Mouse (Mus musculus): Measurements from ENCODE around the gene Gpalpp1.

The Gpalpp1 gene

DNA sequence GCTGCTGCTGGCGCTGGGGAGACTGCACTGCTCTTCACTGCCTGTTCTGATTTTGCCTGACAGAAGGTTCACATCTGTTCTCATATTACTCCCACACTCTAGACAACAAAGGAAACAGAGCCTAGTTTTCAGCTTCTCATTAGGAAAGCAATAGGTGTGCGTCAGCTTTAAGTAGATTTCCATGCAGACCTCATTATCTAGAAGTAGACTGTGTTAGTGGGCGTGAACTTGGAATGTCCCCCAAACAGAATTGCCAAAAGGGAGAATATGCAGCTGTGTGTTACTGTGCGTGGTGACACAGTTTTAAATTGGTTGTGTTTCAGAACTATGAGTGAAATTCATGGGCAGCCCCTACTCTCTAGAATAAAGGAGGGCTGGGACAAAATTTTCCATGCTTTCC lies 9.9 kb upstream of the Gpalpp1 start:
- in situ Hi-C loops (cut with MboI; ENCODE audit: unreplicated experiment in 2 of 2), result loop anchor here (10.0 to 25.0 kb wide), 3 partner anchors 354 to 1383 kb away; partner anchors contain the start of genes Esd (in 1 of the 2) and Zc3h13 (in 1 of the 2)

DNA sequence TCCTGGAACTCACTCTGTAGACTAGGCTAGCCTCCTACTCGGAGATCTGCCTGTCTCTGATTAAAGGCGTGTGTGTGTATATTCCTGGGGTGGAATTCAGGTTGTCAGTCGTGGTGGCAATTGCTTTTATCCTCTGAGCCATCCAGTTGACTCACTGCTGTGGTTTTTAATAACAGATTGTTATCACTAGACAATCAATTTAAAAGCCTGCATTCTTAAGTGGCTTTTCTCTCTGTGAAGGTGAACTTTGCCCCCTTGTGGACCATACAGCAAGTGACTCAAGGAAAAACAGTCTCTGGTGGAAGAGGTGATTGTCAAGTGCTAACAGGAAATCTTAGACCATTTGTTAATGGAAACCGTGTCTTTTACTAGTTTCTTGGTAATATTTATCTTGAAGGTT lies 8.4 kb upstream of the Gpalpp1 start:
- in situ Hi-C loops (cut with MboI; ENCODE audit: unreplicated experiment in 2 of 2), result loop anchor here in 1 of 2 experiments (25.0 kb wide), 2 partner anchors 832 to 1382 kb away; partner anchors contain the start of genes Esd and Zc3h13

DNA sequence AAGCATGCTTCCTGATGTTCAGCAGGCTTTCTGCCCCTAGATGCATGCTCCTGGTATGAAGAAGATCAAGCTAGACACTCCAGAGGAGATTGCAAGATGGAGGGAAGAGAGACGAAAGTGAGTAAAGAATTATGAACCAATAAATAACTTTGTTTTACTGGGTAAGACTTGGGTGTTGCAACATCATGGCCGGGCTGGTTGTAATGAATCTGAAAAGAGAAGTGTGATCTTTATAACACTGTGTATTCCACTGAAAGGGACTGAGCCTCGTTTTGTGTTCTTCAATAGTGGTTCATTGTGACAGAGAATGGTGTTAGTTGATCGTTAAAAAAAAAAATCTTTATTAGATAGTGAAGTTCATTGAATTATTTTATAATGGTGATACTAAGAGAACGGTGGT lies 5.2 kb upstream of the Gpalpp1 start:
- in situ Hi-C loops (cut with MboI; ENCODE audit: unreplicated experiment in 2 of 2), result loop anchor here in 1 of 2 experiments (25.0 kb wide), 2 partner anchors 828 to 1378 kb away; partner anchors contain the start of genes Esd and Zc3h13

DNA sequence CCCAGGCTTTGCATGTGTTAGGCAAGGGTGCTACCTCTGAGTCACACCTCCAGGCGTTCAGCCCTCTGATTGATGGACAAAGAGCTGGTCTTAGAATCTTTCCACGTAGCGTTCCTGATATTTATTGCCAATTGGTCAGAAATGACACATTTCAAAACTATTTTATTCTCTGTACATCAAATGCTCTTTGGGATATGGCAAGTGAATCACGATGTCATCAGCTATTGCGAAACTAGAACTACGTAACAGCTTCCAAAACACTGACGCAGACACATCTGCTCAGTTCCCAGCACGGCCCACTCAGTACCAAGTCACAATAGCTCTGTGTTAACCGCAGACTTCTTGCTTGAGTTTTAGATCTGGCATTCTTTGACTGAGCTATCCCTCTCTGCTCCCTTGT lies 11.0 kb downstream of the Gpalpp1 start:
- in situ Hi-C loops (cut with MboI; ENCODE audit: unreplicated experiment in 2 of 2), result loop anchor here in 1 of 2 experiments (25.0 kb wide), 1 partner anchor 762 kb away; no protein-coding TSS in a partner anchor

DNA sequence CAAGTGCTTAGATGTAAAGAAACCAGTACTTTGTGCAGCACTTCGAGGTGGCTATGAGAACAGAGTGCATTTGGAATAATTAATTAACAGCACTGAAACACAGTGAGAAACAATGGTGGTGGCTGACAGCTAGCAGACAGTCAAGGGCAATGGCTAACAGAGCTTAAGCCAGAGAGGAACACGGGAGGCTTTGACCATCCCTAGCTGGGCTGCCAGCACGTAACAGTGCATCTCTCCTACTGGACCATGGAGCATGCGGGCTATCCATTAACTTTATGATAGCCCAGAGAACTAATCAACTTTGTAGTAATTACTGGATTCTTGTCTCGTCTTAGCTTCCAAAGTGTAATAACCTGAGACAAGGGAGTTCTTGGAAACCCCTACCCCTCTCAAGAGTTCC lies 12.7 kb downstream of the Gpalpp1 start:
- in situ Hi-C loops (cut with MboI; ENCODE audit: unreplicated experiment in 2 of 2), result loop anchor here in 1 of 2 experiments (25.0 kb wide), 1 partner anchor 761 kb away; no protein-coding TSS in a partner anchor

DNA sequence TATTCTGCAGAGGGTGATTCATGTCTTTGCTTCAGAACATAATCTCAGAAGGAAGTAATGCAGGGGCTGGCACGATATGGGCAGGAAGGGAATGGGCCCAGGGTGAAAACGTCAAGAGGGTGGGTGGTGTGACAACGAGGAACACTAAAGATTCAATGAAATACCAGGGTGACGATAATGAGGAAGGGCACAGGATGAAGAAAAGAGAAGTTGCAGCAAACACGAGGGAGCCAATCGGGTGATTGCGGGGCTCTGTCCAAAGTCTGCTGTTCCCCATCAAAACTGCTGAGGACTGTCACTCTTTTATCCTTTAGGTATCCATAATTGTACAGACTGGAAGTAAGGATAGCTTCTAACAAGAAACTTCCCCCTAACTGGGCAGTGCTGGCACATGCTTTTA lies 13.3 kb downstream of the Gpalpp1 start:
- in situ Hi-C loops (cut with MboI; ENCODE audit: unreplicated experiment in 2 of 2), result loop anchor here in 1 of 2 experiments (25.0 kb wide), 1 partner anchor 760 kb away; no protein-coding TSS in a partner anchor

DNA sequence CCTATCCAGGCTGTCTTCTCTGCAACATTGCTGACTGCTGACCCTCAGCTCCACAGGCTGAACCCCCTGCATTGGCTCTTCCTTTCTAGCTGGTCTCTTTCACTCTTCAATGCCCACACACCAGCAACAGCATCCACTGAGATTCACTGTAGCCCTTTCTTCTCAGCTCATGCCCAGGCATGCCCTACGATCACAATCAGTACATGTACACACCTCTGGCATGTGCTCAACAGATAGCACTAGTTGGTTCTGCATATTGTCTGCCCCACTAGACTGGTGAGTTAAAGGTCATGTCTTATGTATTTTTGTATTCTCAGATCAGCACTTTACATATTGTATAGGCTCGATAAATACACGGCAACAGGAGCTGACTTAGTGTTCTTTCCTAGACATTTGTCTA lies 26.4 kb downstream of the Gpalpp1 start:
- in situ Hi-C loops (cut with MboI; ENCODE audit: unreplicated experiment in 2 of 2), result loop anchor here in 1 of 2 experiments (25.0 kb wide), 1 partner anchor 747 kb away; no protein-coding TSS in a partner anchor

DNA sequence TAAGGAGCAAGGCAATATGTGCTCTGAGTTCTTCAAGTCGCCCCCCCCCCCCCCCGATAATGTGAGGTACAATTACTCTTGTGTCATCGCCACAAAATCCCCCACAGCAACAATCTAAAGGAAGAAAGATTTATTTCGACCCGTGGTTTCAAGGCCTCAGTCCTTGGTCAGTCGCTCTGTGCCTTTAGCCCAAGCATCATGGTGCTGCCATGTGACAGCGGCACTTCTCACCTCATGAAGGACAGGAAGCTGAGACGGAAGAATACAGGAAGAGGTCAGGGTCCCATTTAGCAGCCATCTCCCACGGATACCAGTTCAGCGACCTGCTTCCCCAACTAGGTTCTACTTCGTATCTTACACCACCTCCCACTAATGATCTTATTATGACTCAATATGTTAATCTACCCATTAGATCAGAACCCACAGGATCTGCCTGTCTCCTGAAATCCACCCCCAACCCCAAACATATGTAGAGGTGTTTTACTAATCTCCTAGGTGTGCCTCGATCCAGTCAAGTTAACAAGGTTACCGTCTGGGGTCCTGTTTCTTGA lies 28.4 kb downstream of the Gpalpp1 start:
- in situ Hi-C loops (cut with MboI; ENCODE audit: unreplicated experiment in 2 of 2), result loop anchor here in 1 of 2 experiments (25.0 kb wide), 1 partner anchor 745 kb away; no protein-coding TSS in a partner anchor

DNA sequence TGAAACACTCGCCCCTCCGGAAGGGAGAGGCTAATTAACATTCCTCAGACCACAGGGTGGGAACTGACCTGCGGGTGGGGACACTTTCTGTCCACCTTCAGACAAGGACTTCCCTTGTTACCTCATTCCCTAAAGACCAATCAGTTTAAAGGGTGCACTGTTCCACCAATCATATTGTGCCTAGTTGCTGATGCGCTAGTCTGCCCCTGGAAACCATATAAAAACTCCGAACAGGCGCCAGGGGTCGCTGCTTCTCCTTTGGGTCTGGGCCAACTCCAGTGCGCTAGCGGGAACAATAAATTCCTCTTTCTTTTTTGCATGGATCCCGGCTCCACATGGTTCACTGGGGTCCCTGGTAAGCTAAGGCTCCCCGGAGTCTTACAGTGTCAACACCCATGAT lies 29.1 kb downstream of the Gpalpp1 start:
- in situ Hi-C loops (cut with MboI; ENCODE audit: unreplicated experiment in 2 of 2), result loop anchor here in 1 of 2 experiments (25.0 kb wide), 1 partner anchor 744 kb away; no protein-coding TSS in a partner anchor

DNA sequence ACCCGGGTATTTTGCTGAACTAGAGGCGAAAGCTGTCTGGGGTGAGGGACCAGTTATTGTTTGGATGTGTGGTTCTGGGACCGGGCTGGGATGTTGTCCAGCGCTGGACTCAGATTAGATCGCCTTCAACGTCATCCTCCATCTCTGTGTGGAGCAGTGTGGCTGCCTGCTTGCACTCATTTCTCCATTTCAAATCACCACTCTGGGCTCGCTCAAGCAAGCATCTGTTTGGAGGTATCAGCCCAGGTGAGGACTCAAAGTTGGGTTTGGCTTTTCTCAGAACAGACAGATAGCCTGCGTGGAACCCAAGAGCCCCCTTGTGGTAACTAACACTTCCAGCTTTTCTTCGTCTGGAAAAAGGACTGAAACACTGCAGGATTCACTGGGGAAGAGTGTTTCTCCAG lies 33.5 kb downstream of the Gpalpp1 start:
- in situ Hi-C loops (cut with MboI; ENCODE audit: unreplicated experiment in 2 of 2), result loop anchor here (5.0 to 25.0 kb wide), 3 partner anchors 180 to 740 kb away; no protein-coding TSS in a partner anchor

DNA sequence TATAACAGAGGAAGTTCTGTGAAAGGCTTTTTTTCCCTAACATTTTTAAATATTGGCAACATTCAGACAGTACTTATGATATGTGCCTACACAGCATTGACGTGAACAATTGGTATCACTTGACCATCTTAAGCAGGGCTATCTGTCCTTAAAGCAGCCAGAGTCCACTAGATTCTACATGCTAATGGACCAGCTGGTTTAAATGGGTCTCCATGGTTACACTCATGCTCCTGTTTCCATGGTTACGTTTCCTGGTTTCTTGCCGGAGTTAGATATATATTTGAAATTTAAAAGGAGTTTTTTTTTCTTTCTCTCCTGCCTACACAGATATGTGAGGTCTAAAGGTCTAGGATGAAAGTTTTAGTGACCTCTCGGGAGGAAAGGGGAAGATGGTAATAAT lies 34.0 kb downstream of the Gpalpp1 start:
- in situ Hi-C loops (cut with MboI; ENCODE audit: unreplicated experiment in 2 of 2), result loop anchor here (5.0 to 25.0 kb wide), 3 partner anchors 179 to 739 kb away; no protein-coding TSS in a partner anchor

DNA sequence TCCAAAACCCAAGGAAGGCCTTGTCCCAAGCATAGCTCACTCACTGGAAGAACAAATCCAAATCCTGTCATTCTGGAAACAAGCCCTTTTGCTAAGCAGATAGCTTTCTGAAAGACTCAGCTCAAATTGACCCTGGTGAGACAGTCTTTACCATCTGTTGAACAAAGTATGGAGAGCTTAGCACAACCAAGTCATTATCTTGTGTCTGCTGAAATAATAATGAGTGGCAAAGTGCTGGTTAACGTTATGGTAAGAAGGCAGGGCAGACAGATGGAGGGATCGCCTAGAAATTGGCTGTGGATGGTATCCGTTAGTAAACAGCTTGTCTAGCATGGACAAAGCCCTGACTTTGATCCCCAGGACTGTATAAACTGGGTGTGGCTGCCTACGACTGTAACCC lies 34.8 kb downstream of the Gpalpp1 start:
- in situ Hi-C loops (cut with MboI; ENCODE audit: unreplicated experiment in 2 of 2), result loop anchor here (5.0 to 25.0 kb wide), 3 partner anchors 178 to 738 kb away; no protein-coding TSS in a partner anchor

DNA sequence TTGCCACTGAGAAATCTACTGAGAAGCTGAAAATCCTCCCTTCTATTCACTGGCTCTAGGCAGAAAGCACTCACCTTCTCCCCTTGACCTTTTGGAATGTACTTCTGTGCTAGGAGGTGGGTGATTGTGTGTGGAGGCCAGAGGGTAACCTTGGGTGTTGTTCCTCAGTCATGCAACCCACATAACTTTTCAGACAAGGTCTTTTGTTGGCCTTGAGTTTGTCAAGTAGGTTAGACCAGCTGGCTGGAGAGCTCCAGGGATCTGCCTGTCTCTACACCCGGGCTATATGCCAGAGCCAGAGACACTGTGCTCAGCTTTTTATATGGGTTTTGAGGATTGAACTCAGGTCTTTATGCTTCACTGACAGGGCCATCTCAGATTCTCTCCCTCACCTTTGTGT lies 36.4 kb downstream of the Gpalpp1 start:
- in situ Hi-C loops (cut with MboI; ENCODE audit: unreplicated experiment in 2 of 2), result loop anchor here in 1 of 2 experiments (10.0 kb wide), 1 partner anchor 199 kb away; no protein-coding TSS in a partner anchor

DNA sequence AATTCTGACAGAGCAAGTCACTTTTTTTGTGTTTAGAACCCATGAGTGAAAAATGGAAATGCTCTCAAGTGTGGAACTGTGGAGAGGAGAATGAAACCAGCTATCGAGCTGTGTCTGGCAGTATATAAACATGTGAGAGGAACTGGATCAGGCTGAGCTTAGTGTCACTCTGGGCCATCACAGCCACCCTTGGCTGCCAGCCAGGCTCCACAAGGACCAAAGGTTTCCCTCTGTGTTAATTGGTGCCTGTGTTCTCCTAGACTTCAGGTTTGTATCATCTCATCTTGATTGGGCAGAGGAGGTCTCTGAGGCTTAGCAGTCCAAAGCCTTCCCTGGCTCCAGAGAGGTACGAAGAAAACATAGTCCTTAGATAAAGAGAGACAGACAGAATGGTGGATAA lies 37.9 kb downstream of the Gpalpp1 start:
- in situ Hi-C loops (cut with MboI; ENCODE audit: unreplicated experiment in 2 of 2), result loop anchor here in 1 of 2 experiments (10.0 kb wide), 1 partner anchor 198 kb away; no protein-coding TSS in a partner anchor

DNA sequence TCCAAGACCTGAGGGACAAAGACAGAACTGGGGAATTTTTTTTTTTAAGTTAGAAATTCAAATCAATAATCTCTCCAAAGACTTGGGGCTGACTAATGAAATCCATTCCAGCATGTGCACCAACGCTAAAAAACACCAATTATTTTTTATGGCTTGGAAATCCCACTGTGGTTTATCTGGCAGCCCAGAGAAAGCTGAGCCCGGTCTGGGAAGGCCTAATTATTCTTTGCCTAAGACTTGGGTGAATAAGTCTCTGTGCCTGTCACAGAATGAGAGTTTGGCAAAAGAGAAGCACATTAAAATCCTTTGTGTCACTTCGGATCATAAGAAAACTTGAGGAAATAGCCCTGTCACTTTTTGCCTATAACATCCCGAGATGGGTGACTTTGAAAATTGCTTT lies 41.3 kb downstream of the Gpalpp1 start:
- in situ Hi-C loops (cut with MboI; ENCODE audit: unreplicated experiment in 2 of 2), result no loop called here

DNA sequence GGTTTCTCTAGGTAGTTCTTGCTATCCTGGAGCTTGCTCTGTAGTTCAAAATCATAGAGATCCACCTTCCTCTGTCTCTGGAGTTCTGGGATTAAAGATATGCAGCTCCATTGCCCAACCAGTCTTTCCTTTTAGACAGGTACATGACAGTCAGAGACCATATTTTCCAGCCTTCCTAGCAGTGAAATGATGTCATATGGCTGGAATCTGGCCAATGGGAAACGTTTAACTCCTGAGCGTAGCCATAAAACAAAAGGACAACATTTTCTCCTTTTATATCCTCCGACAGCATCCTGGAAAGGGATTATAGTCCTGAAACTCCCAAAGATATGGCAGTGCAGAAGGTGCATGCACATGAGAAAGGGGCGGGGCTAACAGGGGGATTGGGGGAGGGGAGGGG lies 42.3 kb downstream of the Gpalpp1 start:
- in situ Hi-C loops (cut with MboI; ENCODE audit: unreplicated experiment in 2 of 2), result no loop called here

DNA sequence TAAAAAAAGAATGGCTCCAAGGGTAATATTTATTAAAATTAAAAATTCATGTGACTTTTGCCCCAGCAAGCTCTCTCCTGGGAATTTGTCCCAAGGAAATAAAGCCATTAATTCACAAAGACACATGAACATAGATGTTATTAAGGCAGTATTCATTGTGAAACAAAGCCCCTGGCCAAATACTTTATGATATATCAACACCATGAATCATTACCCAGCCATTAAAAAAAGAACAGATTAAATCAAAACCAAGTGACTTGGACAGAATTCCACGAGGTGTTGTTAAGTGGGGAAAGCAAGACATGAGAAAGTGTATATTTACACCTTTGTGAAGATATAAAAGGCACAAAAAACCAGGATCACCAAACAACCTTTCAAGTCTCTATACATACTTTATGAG lies 43.3 kb downstream of the Gpalpp1 start:
- in situ Hi-C loops (cut with MboI; ENCODE audit: unreplicated experiment in 2 of 2), result no loop called here

DNA sequence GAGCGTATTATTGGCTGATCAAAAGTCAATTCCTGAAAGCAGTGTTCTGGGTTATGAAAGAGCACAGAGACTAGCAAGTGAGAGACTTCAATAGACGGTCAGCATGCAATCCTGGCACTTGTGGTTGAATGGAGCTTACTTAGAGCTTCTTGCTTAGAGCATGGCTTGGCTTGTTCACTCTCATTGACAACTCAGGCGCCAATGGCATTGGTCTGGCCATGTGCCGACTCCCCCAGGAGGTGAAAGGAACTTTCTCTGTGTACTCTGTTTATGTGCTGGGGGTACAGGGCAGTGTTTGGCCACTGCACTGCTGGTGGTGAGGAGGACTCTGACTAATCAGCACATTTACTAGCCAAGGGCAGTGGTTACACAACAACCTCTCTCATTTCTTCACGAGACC lies 51.1 kb downstream of the Gpalpp1 start:
- in situ Hi-C loops (cut with MboI; ENCODE audit: unreplicated experiment in 2 of 2), result no loop called here

DNA sequence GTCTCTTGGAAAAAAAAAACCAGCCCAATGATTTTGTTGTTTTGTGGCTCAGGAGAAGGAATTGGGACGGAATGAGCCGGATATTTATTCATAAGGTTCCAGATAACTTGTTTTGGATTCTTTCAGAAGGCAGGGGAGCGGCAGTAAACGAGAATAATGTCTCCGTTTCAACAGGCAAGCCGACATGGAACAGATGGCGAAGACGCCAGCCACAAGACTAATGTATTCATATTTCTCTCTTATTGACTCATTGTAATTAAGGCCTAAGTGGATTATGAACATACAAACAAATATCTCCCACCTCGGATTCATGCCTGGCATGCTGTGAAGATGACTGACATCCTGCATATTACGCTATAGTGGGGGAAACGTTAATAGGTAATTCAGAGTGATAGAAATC lies 56.8 kb downstream of the Gpalpp1 start:
- in situ Hi-C loops (cut with MboI; ENCODE audit: unreplicated experiment in 2 of 2), result no loop called here

DNA sequence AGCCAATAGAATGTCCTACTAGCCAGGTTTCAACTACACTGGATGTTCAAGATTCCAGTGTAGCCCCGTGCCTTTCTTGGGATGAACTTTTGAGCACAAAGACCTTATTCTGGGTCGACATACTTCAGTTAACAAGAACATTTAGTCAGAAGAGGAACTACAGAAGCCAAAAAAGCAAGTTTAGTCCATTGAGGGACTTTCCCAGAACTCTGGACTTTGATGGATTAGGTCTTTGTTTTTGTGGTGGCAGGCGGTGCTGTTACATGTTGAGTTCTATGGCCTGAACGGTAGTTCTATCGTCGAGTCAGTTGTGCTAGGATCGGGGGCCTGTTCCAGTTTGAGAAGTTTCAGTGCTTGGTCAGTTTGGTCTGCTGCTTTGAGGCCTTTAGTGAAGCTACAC lies 58.6 kb downstream of the Gpalpp1 start:
- in situ Hi-C loops (cut with MboI; ENCODE audit: unreplicated experiment in 2 of 2), result no loop called here

DNA sequence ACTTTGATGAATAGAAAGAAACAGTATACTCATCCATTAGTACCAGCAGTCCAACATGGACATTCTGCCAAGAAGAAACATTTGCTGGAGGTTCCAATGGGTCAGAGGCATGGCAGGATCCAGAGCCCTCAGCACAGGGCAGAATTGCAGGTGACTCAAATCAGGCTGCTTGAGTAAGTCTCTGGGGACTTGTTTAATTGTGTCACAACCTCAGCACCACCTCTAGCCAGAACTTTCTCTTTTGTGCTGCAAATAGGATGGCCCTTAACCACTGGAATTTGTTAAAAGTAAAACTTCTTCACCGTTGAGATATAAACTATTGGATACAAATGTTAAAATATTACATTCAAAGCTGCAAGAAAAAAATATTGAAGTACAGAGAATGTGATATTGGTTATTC lies 64.8 kb downstream of the Gpalpp1 start:
- in situ Hi-C loops (cut with MboI; ENCODE audit: unreplicated experiment in 2 of 2), result no loop called here

DNA sequence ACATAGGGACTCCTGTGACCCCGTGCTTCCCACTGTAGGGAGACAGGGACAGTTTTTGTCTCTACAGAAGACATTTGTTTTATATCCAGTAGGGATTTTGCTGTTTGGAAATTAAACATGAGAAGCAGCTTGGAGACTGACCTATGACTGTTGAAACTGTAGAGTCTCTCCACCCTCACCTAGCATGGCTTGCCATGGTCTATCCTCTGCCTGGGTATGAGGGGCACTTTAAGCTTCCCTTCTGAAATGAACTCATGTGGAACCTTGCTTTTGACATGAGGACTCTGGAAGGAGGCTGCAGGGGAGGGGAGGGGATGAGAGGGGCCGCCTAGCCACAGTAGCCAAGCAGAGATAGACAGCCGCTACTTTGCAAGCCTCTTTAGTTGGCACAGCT lies 66.4 kb downstream of the Gpalpp1 start:
- in situ Hi-C loops (cut with MboI; ENCODE audit: unreplicated experiment in 2 of 2), result no loop called here
